ENCODE assay signal across 18 mouse cellular contexts in genomic region chr16:18723874-18724273, GRCm38 (mm10). TPM values are rescaled to one million over a fixed set of nuclear protein-coding genes. Genes with fewer than 3 reads are reported as not detected.
DNase-seq lines count a peak whose midpoint lies in the region; ATAC-seq and TF ChIP-seq lines count a peak whose summit lies in the region.
"Had no signal": no experiment of that assay in that cellular context is flagged by ENCODE, and none has a peak within 500 bp of the region (broad histone marks: within the 10 kb centered on the region; RNA-seq: fewer than 3 reads in every experiment).

No protein-coding gene starts in this region.

- H3K36me3 ChIP-seq in kidney, postnatal 0 days (ENCODE audit: insufficient read depth, low read length) = no peaks in the 10 kb centered on the region
- H3K36me3 ChIP-seq in midbrain, postnatal 0 days (ENCODE audit: insufficient read depth, low read length) = no peaks in the 10 kb centered on the region
- H3K36me3 ChIP-seq in midbrain, embryonic 11.5 days (ENCODE audit: control insufficient read depth, insufficient read depth, low read length) = no peaks in the 10 kb centered on the region
- H3K36me3 ChIP-seq: forebrain, embryonic 15.5 days; heart, embryonic 15.5 days; hindbrain, embryonic 10.5 days; limb, embryonic 15.5 days had no signal

- H3K4me2 ChIP-seq in kidney, postnatal 0 days (ENCODE audit: low read length) = no peak overlapping the region
- no peak overlapping the region for H3K4me2 ChIP-seq in midbrain, postnatal 0 days (ENCODE audit: low read depth, low read length, poor library complexity, severe bottlenecking)
- no peak overlapping the region for H3K4me2 ChIP-seq in midbrain, embryonic 11.5 days
- H3K4me2 ChIP-seq: forebrain, embryonic 15.5 days; heart, embryonic 15.5 days; limb, embryonic 15.5 days had no signal

- H3K27me3 ChIP-seq in kidney, postnatal 0 days (ENCODE audit: insufficient read depth, low read length) = no peaks in the 10 kb centered on the region
- H3K27me3 ChIP-seq in midbrain, postnatal 0 days (ENCODE audit: insufficient read depth, low read length) = no peaks in the 10 kb centered on the region
- H3K27me3 ChIP-seq in midbrain, embryonic 11.5 days (ENCODE audit: control insufficient read depth, insufficient read depth, low read length) = no peaks in the 10 kb centered on the region
- H3K27me3 ChIP-seq: forebrain, embryonic 15.5 days; heart, embryonic 15.5 days had no signal

- peak; percentile 32; the same call in 1 of the 2 replicates for TF ChIP-seq CTCF in kidney, postnatal 0 days (IDR thresholded peaks at IDR 0.05; ENCODE audit: low read depth)
- TF ChIP-seq CTCF in midbrain, postnatal 0 days (IDR thresholded peaks at IDR 0.05) = no peak

- ATAC-seq in kidney, postnatal 0 days (replicated peaks; ENCODE audit: low FRiP score, low read depth) = no peak
- ATAC-seq in midbrain, postnatal 0 days (ENCODE audit: low FRiP score) = no peak
- ATAC-seq in midbrain, embryonic 11.5 days (ENCODE audit: low FRiP score) = no peak
- no peak for ATAC-seq in erythroid progenitor cell, adult 5-6 weeks (replicated peaks; ENCODE audit: low FRiP score, poor library complexity, severe bottlenecking)
- ATAC-seq: forebrain, embryonic 15.5 days; intestine, embryonic 16.5 days had no signal

- 47% methylated on average over 3 of the region's 3 CpGs for WGBS in kidney, postnatal 0 days
- WGBS in midbrain, postnatal 0 days = 45% methylated on average over 3 of the region's 3 CpGs
- WGBS in midbrain, embryonic 11.5 days = 38% methylated on average over 3 of the region's 3 CpGs

- no peaks in the 10 kb centered on the region for H3K9me3 ChIP-seq in kidney, postnatal 0 days (replicated peaks; ENCODE audit: low read length)
- no peaks in the 10 kb centered on the region for H3K9me3 ChIP-seq in midbrain, postnatal 0 days (ENCODE audit: low read length)
- no peaks in the 10 kb centered on the region for H3K9me3 ChIP-seq in midbrain, embryonic 11.5 days (ENCODE audit: control insufficient read depth, low read length)
- H3K9me3 ChIP-seq: forebrain, embryonic 15.5 days; heart, embryonic 15.5 days; hindbrain, embryonic 10.5 days; limb, embryonic 15.5 days had no signal

- no peak overlapping the region for H3K4me3 ChIP-seq in kidney, postnatal 0 days (replicated peaks; ENCODE audit: low read depth, low read length)
- no peak overlapping the region for H3K4me3 ChIP-seq in midbrain, postnatal 0 days (ENCODE audit: low read depth, low read length)
- H3K4me3 ChIP-seq in midbrain, embryonic 11.5 days (ENCODE audit: low read depth, low read length) = no peak overlapping the region
- H3K4me3 ChIP-seq: forebrain, embryonic 15.5 days; heart, embryonic 15.5 days; hindbrain, embryonic 10.5 days; limb, embryonic 15.5 days had no signal

- no peak overlapping the region for H3K27ac ChIP-seq in kidney, postnatal 0 days
- H3K27ac ChIP-seq in midbrain, postnatal 0 days (ENCODE audit: low read depth, low read length) = no peak overlapping the region
- no peak overlapping the region for H3K27ac ChIP-seq in midbrain, embryonic 11.5 days (ENCODE audit: low read depth, low read length)
- H3K27ac ChIP-seq: forebrain, embryonic 15.5 days; heart, embryonic 15.5 days; hindbrain, embryonic 10.5 days; limb, embryonic 15.5 days had no signal

- DNase-seq in cerebellum, postnatal 14 days = peak; percentile 40 to 47
- DNase-seq in cerebellum, adult 11 months = no peak
- no peak for DNase-seq in kidney, postnatal 0 days (ENCODE audit: low spot score)
- DNase-seq in kidney, postnatal 14 days = no peak
- peak; percentile 59 for DNase-seq in midbrain, postnatal 0 days (ENCODE audit: low spot score)
- no peak for DNase-seq in midbrain, embryonic 11.5 days (ENCODE audit: low spot score, missing footprints)
- DNase-seq: adrenal gland, postnatal 10 days; kidney, postnatal 10 days; right cerebral cortex, postnatal 25 days; thymus, postnatal 25 days had no signal

- H3K4me1 ChIP-seq in kidney, postnatal 0 days (replicated peaks; ENCODE audit: insufficient read depth, low read length) = no peaks in the 10 kb centered on the region
- no peaks in the 10 kb centered on the region for H3K4me1 ChIP-seq in midbrain, postnatal 0 days (ENCODE audit: insufficient read depth, low read length)
- H3K4me1 ChIP-seq in midbrain, embryonic 11.5 days (ENCODE audit: control insufficient read depth, insufficient read depth, low read length) = no peaks in the 10 kb centered on the region
- H3K4me1 ChIP-seq: forebrain, embryonic 15.5 days; hindbrain, embryonic 10.5 days; limb, embryonic 15.5 days had no signal

- H3K9ac ChIP-seq in kidney, postnatal 0 days (ENCODE audit: low read depth, low read length) = no peak overlapping the region
- H3K9ac ChIP-seq in midbrain, postnatal 0 days (replicated peaks; ENCODE audit: low read length, poor library complexity, severe bottlenecking) = no peak overlapping the region
- no peak overlapping the region for H3K9ac ChIP-seq in midbrain, embryonic 11.5 days (ENCODE audit: low read length)
- H3K9ac ChIP-seq: forebrain, embryonic 15.5 days; heart, embryonic 15.5 days; limb, embryonic 15.5 days had no signal

RNA-seq across cellular contexts. Expression of gene Cldn5, which starts 52.8 kb away (rescaled TPM):
- polyA plus RNA-seq in kidney, postnatal 0 days (2015; fragmentation: Nextera tagmentation; extraction: Ambion mirVana) = 107 and 113 TPM in 2 replicates
- 139 and 181 TPM in 2 replicates for total RNA-seq in midbrain, postnatal 0 days (2014; rRNA removed)
- polyA plus RNA-seq in midbrain, postnatal 0 days (2015; fragmentation: Nextera tagmentation; extraction: Ambion mirVana) = 115 and 137 TPM in 2 replicates
- polyA plus RNA-seq in midbrain, embryonic 11.5 days (2014; fragmentation: Nextera tagmentation; extraction: Ambion mirVana) = 28.5 and 30.3 TPM in 2 replicates
- not detected in 2 replicates for total RNA-seq in erythroid progenitor cell, adult 5-6 weeks (2015; ENCODE audit: low replicate concordance)
- total RNA-seq in erythroid progenitor cell, adult 5-6 weeks (2017; ENCODE audit: low replicate concordance) = not detected in 2 replicates
- total RNA-seq: granulocyte monocyte progenitor cell, adult 5-6 weeks; megakaryocyte-erythroid progenitor cell, adult 5-6 weeks had no signal

Comparison
In these comparisons a context has a peak if more than half of its experiments do, and no peak if none do; other contexts are left out.
1. DNase-seq: peak in cerebellum, postnatal 14 days (2 of 2) and midbrain, postnatal 0 days (single experiment); none in cerebellum, adult 11 months (single experiment), kidney, postnatal 0 days (single experiment), kidney, postnatal 14 days (single experiment) and midbrain, embryonic 11.5 days (single experiment).